Mouse (Mus musculus) embryonic facial prominence, embryonic 12.5 days (tissue): ENCODE measurements around the gene Sos2. TPM values are rescaled to one million over a fixed set of nuclear protein-coding genes. Genes with fewer than 3 reads are reported as not detected.
"Not testable (repeated sequence)": the region's sequence is repeated elsewhere in the genome, so short reads cannot be mapped to it uniquely, and the experiment has no call there.

Experiments
- ATAC-seq: fragments of 200-750 bp; cut with Nextera tagmentation; 2 replicates; pipeline ENCODE4 v1.8.0; 2017; ENCODE audit not compliant: insufficient number of reproducible peaks, insufficient read depth, low FRiP score, low TSS enrichment
- H3K27ac ChIP-seq: fragments of 300-500 bp; sonication (generic); 2 replicates; pipeline ENCODE4 v1.5.1; 2016; ENCODE audit warnings: mild to moderate bottlenecking
- H3K27me3 ChIP-seq: fragments of 300-500 bp; sonication (generic); 2 replicates; pipeline ENCODE4 v1.6.1; 2016; ENCODE audit warnings: mild to moderate bottlenecking, moderate library complexity
- H3K36me3 ChIP-seq: fragments of 300-500 bp; sonication (generic); 2 replicates; pipeline ENCODE4 v1.6.1; 2016; ENCODE audit warnings: mild to moderate bottlenecking
- H3K4me1 ChIP-seq: fragments of 300-500 bp; sonication (generic); 2 replicates; pipeline ENCODE4 v1.6.1; 2016
- H3K4me2 ChIP-seq: fragments of 300-500 bp; sonication (generic); replicated peaks from 2 replicates; pipeline ENCODE4 v1.6.1; 2016; ENCODE audit warnings: mild to moderate bottlenecking, moderate library complexity
- H3K4me3 ChIP-seq: fragments of 300-500 bp; sonication (generic); 2 replicates; pipeline ENCODE4 v1.5.1; 2016; ENCODE audit warnings: mild to moderate bottlenecking
- H3K9ac ChIP-seq: fragments of 300-500 bp; sonication (generic); 2 replicates; pipeline ENCODE4 v1.6.1; 2016; ENCODE audit warnings: mild to moderate bottlenecking, moderate library complexity
- H3K9me3 ChIP-seq: fragments of 300-500 bp; sonication (generic); 2 replicates; pipeline ENCODE4 v1.6.1; 2016; ENCODE audit warnings: mild to moderate bottlenecking, moderate library complexity
- WGBS: fragments of 180-500 bp; shearing (Covaris S2); methylation state at CpG from one replicate; pipeline ENCODE4 v1.1.7; 2016; 5-methylcytosine and 5-hydroxymethylcytosine counted together
- polyA plus RNA-seq: library from polyadenylated mRNA; unstranded; fragments of >200 nt; fragmentation: Nextera tagmentation; extraction: Ambion mirVana; gene quantifications from 2 replicates; pipeline ENCODE4 v1.2.1, GENCODE M21; 2016

Gene Sos2
- polyA plus RNA-seq, 1 experiment from 2014 or later = 11.0 TPM

- H3K27ac ChIP-seq = peak overlapping the region; percentile 80; the same call in 1 of the 2 replicates
- H3K27me3 ChIP-seq = no peaks in the 10 kb centered on the region
These were observed 98.4 kb downstream of the Sos2 start for GRCm38 (mm10) chr12:69583270-69583629.

GRCm38 (mm10) chr12:69582613-69583269, 98.9 kb downstream of the Sos2 start, which contains the start of gene Vcpkmt:
Gene Vcpkmt, minus strand, starts transcription at chr12:69583028.
- H3K9ac ChIP-seq = peak within 1 kb of the TSS; percentile 88
- peak within 1 kb of the TSS; percentile 80 for H3K27ac ChIP-seq
- H3K9me3 ChIP-seq = no peaks in the 10 kb centered on the region
- under 1% methylated on average over 55 of the region's 56 CpGs for WGBS
- peak within 1 kb of the TSS; percentile 71 for H3K4me2 ChIP-seq
- peak; percentile 93 for ATAC-seq
- no peaks in the 10 kb centered on the region for H3K27me3 ChIP-seq
- peak within 1 kb of the TSS; percentile 84 for H3K4me3 ChIP-seq
- H3K36me3 ChIP-seq = peaks cover 36% of the 10 kb centered on the region
- H3K4me1 ChIP-seq = peaks cover 8% of the 10 kb centered on the region

More at GRCm38 (mm10) chr12:69583270-69583629, 98.4 kb downstream of the Sos2 start:
- WGBS = 45% methylated on average over 5 of the region's 5 CpGs
- Histone ChIP-seq H3K4me1 (peaks cover 8% of the 10 kb centered on the region), H3K4me2 (peak overlapping the region; percentile 71), H3K36me3 (peaks cover 31% of the 10 kb centered on the region), H3K4me3 (peak overlapping the region; percentile 84), H3K9me3 (no peaks in the 10 kb centered on the region), H3K9ac (peak overlapping the region; percentile 88)
- ATAC-seq = no peak

GRCm38 (mm10) chr12:69582216-69582612, 99.4 kb downstream of the Sos2 start:
- Histone ChIP-seq H3K36me3 (peaks cover 39% of the 10 kb centered on the region), H3K4me1 (peaks cover 8% of the 10 kb centered on the region), H3K27me3 (no peaks in the 10 kb centered on the region), H3K9me3 (no peaks in the 10 kb centered on the region), H3K27ac (peak overlapping the region; percentile 80), H3K4me3 (peak overlapping the region; percentile 84), H3K9ac (peak overlapping the region; percentile 88), H3K4me2 (peak overlapping the region; percentile 71)
- WGBS = 30% methylated on average over 9 of the region's 9 CpGs
- no peak for ATAC-seq

- H3K36me3 ChIP-seq = peaks cover 25% of the 10 kb centered on the region
These were observed 102.0 kb downstream of the Sos2 start for GRCm38 (mm10) chr12:69579623-69580022.

GRCm38 (mm10) chr12:69576120-69576627, 105.5 kb downstream of the Sos2 start:
- Histone ChIP-seq H3K9ac (no peak overlapping the region), H3K9me3 (no peaks in the 10 kb centered on the region), H3K4me2 (no peak overlapping the region), H3K36me3 (peaks cover 22% of the 10 kb centered on the region), H3K4me3 (no peak overlapping the region), H3K4me1 (peaks cover 8% of the 10 kb centered on the region; the same call in 1 of the 2 replicates), H3K27ac (no peak overlapping the region), H3K27me3 (no peaks in the 10 kb centered on the region)
- 79% methylated on average over 9 of the region's 9 CpGs for WGBS
- no peak for ATAC-seq

More at GRCm38 (mm10) chr12:69579623-69580022, 102.0 kb downstream of the Sos2 start:
- Histone ChIP-seq H3K9ac (no peak overlapping the region), H3K27me3 (no peaks in the 10 kb centered on the region), H3K9me3 (no peaks in the 10 kb centered on the region), H3K4me3 (no peak overlapping the region), H3K4me1 (peaks cover 8% of the 10 kb centered on the region), H3K4me2 (no peak overlapping the region), H3K27ac (no peak overlapping the region)
- WGBS = 93% methylated on average over 5 of the region's 5 CpGs
- ATAC-seq = no peak

- Histone ChIP-seq H3K36me3 (peaks cover 15% of the 10 kb centered on the region), H3K27me3 (no peaks in the 10 kb centered on the region), H3K27ac (no peak overlapping the region), H3K4me1 (peaks cover 8% of the 10 kb centered on the region; the same call in 1 of the 2 replicates), H3K4me3 (no peak overlapping the region), H3K9ac (no peak overlapping the region), H3K4me2 (peak overlapping the region; percentile 36), H3K9me3 (no peaks in the 10 kb centered on the region)
- 20% methylated on average over 17 of the region's 17 CpGs for WGBS
- no peak for ATAC-seq
These were observed 107.5 kb downstream of the Sos2 start for GRCm38 (mm10) chr12:69573916-69574881.

- WGBS = 94% methylated on average over 8 of the region's 8 CpGs
These were observed 108.4 kb downstream of the Sos2 start for GRCm38 (mm10) chr12:69573271-69573670.

GRCm38 (mm10) chr12:69569926-69570325, 111.7 kb downstream of the Sos2 start:
- H3K36me3 ChIP-seq = no peaks in the 10 kb centered on the region
- H3K27ac ChIP-seq = no peak overlapping the region
- H3K9me3 ChIP-seq = no peaks in the 10 kb centered on the region
- peaks cover 8% of the 10 kb centered on the region; the same call in 1 of the 2 replicates for H3K4me1 ChIP-seq
- H3K4me2 ChIP-seq = no peak overlapping the region
- no peak overlapping the region for H3K4me3 ChIP-seq
- no peaks in the 10 kb centered on the region for H3K27me3 ChIP-seq
- no peak for ATAC-seq
- H3K9ac ChIP-seq = no peak overlapping the region
- WGBS = 87% methylated on average over 3 of the region's 3 CpGs

More at GRCm38 (mm10) chr12:69573271-69573670, 108.4 kb downstream of the Sos2 start:
- Histone ChIP-seq H3K36me3 (peaks cover 13% of the 10 kb centered on the region), H3K9ac (no peak overlapping the region), H3K4me2 (no peak overlapping the region), H3K4me1 (peaks cover 8% of the 10 kb centered on the region; the same call in 1 of the 2 replicates), H3K9me3 (no peaks in the 10 kb centered on the region), H3K27me3 (no peaks in the 10 kb centered on the region), H3K27ac (no peak overlapping the region), H3K4me3 (no peak overlapping the region)
- no peak for ATAC-seq

- Histone ChIP-seq H3K4me3 (no peak overlapping the region), H3K27ac (no peak overlapping the region), H3K9me3 (no peaks in the 10 kb centered on the region), H3K27me3 (no peaks in the 10 kb centered on the region), H3K4me1 (no peaks in the 10 kb centered on the region), H3K36me3 (no peaks in the 10 kb centered on the region), H3K4me2 (no peak overlapping the region), H3K9ac (no peak overlapping the region)
- 79% methylated on average over 3 of the region's 3 CpGs for WGBS
- ATAC-seq = no peak
These were observed 113.4 kb downstream of the Sos2 start for GRCm38 (mm10) chr12:69568266-69568665.

GRCm38 (mm10) chr12:69561006-69561405, 120.6 kb downstream of the Sos2 start:
- not testable (repeated sequence) for H3K4me2 ChIP-seq, H3K9me3 ChIP-seq, H3K9ac ChIP-seq, H3K36me3 ChIP-seq, H3K27me3 ChIP-seq, H3K4me1 ChIP-seq, H3K4me3 ChIP-seq, H3K27ac ChIP-seq, ATAC-seq
- 87% methylated on average over 6 of the region's 6 CpGs for WGBS

- no peak for ATAC-seq
- H3K36me3 ChIP-seq = no peaks in the 10 kb centered on the region
- H3K27ac ChIP-seq = peak overlapping the region; percentile 17; the same call in 1 of the 2 replicates
- peaks cover 7% of the 10 kb centered on the region; the same call in 1 of the 2 replicates for H3K4me1 ChIP-seq
- WGBS = 47% methylated on average over 6 of the region's 6 CpGs
- no peak overlapping the region for H3K4me3 ChIP-seq
- no peaks in the 10 kb centered on the region for H3K27me3 ChIP-seq
- H3K9ac ChIP-seq = no peak overlapping the region
- no peak overlapping the region for H3K4me2 ChIP-seq
- H3K9me3 ChIP-seq = no peaks in the 10 kb centered on the region
These were observed 125.3 kb downstream of the Sos2 start for GRCm38 (mm10) chr12:69556221-69556861.
